Mouse (Mus musculus) limb, embryonic 10.5 days (tissue): Measurements from ENCODE around the gene Nol3. TPM values are rescaled to one million over a fixed set of nuclear protein-coding genes. Genes with fewer than 3 reads are reported as not detected.
"Not testable (repeated sequence)": the region's sequence is repeated elsewhere in the genome, so short reads cannot be mapped to it uniquely, and the experiment has no call there.

ENCODE experiments used
- DNase-seq: peaks from one replicate; pipeline ENCODE4 v3.0.0-alpha.2; 2017; ENCODE audit warnings: low spot score
- H3K27ac ChIP-seq: fragments of 300-500 bp; sonication (generic); 2 replicates; pipeline ENCODE4 v1.5.1; 2016; ENCODE audit warnings: mild to moderate bottlenecking
- H3K27me3 ChIP-seq: fragments of 300-500 bp; sonication (generic); 2 replicates; pipeline ENCODE4 v1.6.1; 2016; ENCODE audit warnings: low read depth, mild to moderate bottlenecking; ENCODE audit not compliant: poor library complexity, severe bottlenecking
- H3K36me3 ChIP-seq: fragments of 300-500 bp; sonication (generic); 2 replicates; pipeline ENCODE4 v1.6.1; 2016; ENCODE audit warnings: mild to moderate bottlenecking, moderate library complexity
- H3K4me1 ChIP-seq: fragments of 300-500 bp; sonication (generic); 2 replicates; pipeline ENCODE4 v1.6.1; 2016
- H3K4me3 ChIP-seq: fragments of 300-500 bp; sonication (generic); 2 replicates; pipeline ENCODE4 v1.5.1; 2016; ENCODE audit warnings: mild to moderate bottlenecking, moderate library complexity
- H3K9me3 ChIP-seq: fragments of 300-500 bp; sonication (generic); replicated peaks from 2 replicates; pipeline ENCODE4 v1.6.1; 2016; ENCODE audit warnings: mild to moderate bottlenecking
- WGBS: fragments of 180-500 bp; shearing (Covaris S2); methylation state at CpG from one replicate; pipeline ENCODE4 v1.1.7; 2016; 5-methylcytosine and 5-hydroxymethylcytosine counted together
- polyA plus RNA-seq: library from polyadenylated mRNA; unstranded; fragments of >200 nt; fragmentation: Nextera tagmentation; extraction: Ambion mirVana; gene quantifications from 2 replicates; pipeline ENCODE4 v1.2.1, GENCODE M21; 2016

The Nol3 gene
- 0.40 and 0.45 TPM in 2 replicates for polyA plus RNA-seq

- H3K4me3 ChIP-seq: peak within 1 kb of the TSS; percentile 53
- H3K4me1 ChIP-seq: peaks cover 23% of the 10 kb centered on the region
- no peaks in the 10 kb centered on the region for H3K9me3 ChIP-seq
- peaks cover 8% of the 10 kb centered on the region; the same call in 1 of the 2 replicates for H3K36me3 ChIP-seq
- WGBS: 10% methylated on average over 10 of the region's 10 CpGs
- H3K27me3 ChIP-seq: peaks cover 100% of the 10 kb centered on the region
- peak within 1 kb of the TSS; percentile 10; the same call in 1 of the 2 replicates for H3K27ac ChIP-seq
- no peak for DNase-seq
These were observed at the start of gene Nol3 for GRCm38 (mm10) chr8:105275840-105276239. Gene Nol3 (plus strand): TSS chr8:105276140.

GRCm38 (mm10) chr8:105231503-105232320, 44.2 kb upstream of the Nol3 start:
- Histone ChIP-seq H3K9me3 (no peaks in the 10 kb centered on the region), H3K36me3 (peaks cover 35% of the 10 kb centered on the region), H3K4me3 (no peak overlapping the region), H3K27me3 (no peaks in the 10 kb centered on the region), H3K4me1 (no peaks in the 10 kb centered on the region), H3K27ac (no peak overlapping the region)
- no peak for DNase-seq
- WGBS: 89% methylated on average over 12 of the region's 12 CpGs

- not testable (repeated sequence) for H3K9me3 ChIP-seq, DNase-seq, H3K27ac ChIP-seq, H3K4me1 ChIP-seq, H3K27me3 ChIP-seq, H3K4me3 ChIP-seq
- H3K36me3 ChIP-seq: peaks cover 37% of the 10 kb centered on the region
- 94% methylated on average over 4 of the region's 4 CpGs for WGBS
These were observed 43.6 kb upstream of the Nol3 start for GRCm38 (mm10) chr8:105232321-105232693.

- DNase-seq: no peak
- Histone ChIP-seq H3K9me3 (no peaks in the 10 kb centered on the region), H3K27me3 (no peaks in the 10 kb centered on the region), H3K4me1 (no peaks in the 10 kb centered on the region), H3K36me3 (peaks cover 39% of the 10 kb centered on the region), H3K27ac (no peak overlapping the region), H3K4me3 (no peak overlapping the region)
- WGBS: 50% methylated on average over 1 of the region's 1 CpGs
These were observed 42.6 kb upstream of the Nol3 start for GRCm38 (mm10) chr8:105233126-105233935.

GRCm38 (mm10) chr8:105235206-105235605, 40.7 kb upstream of the Nol3 start:
- no peak overlapping the region for H3K4me3 ChIP-seq
- H3K27ac ChIP-seq: no peak overlapping the region
- no peaks in the 10 kb centered on the region for H3K9me3 ChIP-seq
- peaks cover 58% of the 10 kb centered on the region for H3K36me3 ChIP-seq
- H3K4me1 ChIP-seq: no peaks in the 10 kb centered on the region
- 79% methylated on average over 1 of the region's 1 CpGs for WGBS
- no peaks in the 10 kb centered on the region for H3K27me3 ChIP-seq
- no peak for DNase-seq

GRCm38 (mm10) chr8:105237442-105238142, 38.3 kb upstream of the Nol3 start:
- Histone ChIP-seq H3K4me3 (no peak overlapping the region), H3K27me3 (no peaks in the 10 kb centered on the region), H3K27ac (no peak overlapping the region), H3K36me3 (peaks cover 73% of the 10 kb centered on the region), H3K9me3 (no peaks in the 10 kb centered on the region), H3K4me1 (no peaks in the 10 kb centered on the region)
- WGBS: 94% methylated on average over 14 of the region's 14 CpGs
- DNase-seq: no peak

GRCm38 (mm10) chr8:105241016-105241415, 34.9 kb upstream of the Nol3 start:
- Histone ChIP-seq H3K4me1 (no peaks in the 10 kb centered on the region), H3K4me3 (no peak overlapping the region), H3K36me3 (peaks cover 66% of the 10 kb centered on the region), H3K27ac (no peak overlapping the region), H3K27me3 (no peaks in the 10 kb centered on the region), H3K9me3 (no peaks in the 10 kb centered on the region)
- WGBS: 98% methylated on average over 7 of the region's 7 CpGs
- DNase-seq: no peak

GRCm38 (mm10) chr8:105251954-105252353, 24.0 kb upstream of the Nol3 start:
- peaks cover 21% of the 10 kb centered on the region for H3K27me3 ChIP-seq
- no peak for DNase-seq
- peaks cover 68% of the 10 kb centered on the region for H3K36me3 ChIP-seq
- WGBS: 91% methylated on average over 6 of the region's 6 CpGs
- no peaks in the 10 kb centered on the region for H3K9me3 ChIP-seq
- H3K27ac ChIP-seq: no peak overlapping the region
- peaks cover 25% of the 10 kb centered on the region for H3K4me1 ChIP-seq
- H3K4me3 ChIP-seq: no peak overlapping the region

GRCm38 (mm10) chr8:105252680-105253537, 23.0 kb upstream of the Nol3 start:
- 86% methylated on average over 10 of the region's 10 CpGs for WGBS
- Histone ChIP-seq H3K9me3 (no peaks in the 10 kb centered on the region), H3K36me3 (peaks cover 59% of the 10 kb centered on the region), H3K27ac (no peak overlapping the region), H3K27me3 (peaks cover 31% of the 10 kb centered on the region), H3K4me1 (peaks cover 25% of the 10 kb centered on the region), H3K4me3 (no peak overlapping the region)
- DNase-seq: no peak

- peak overlapping the region; percentile 63 for H3K4me3 ChIP-seq
- peak; percentile 38 for DNase-seq
- peaks cover 50% of the 10 kb centered on the region for H3K36me3 ChIP-seq
- H3K27me3 ChIP-seq: peaks cover 39% of the 10 kb centered on the region
- H3K4me1 ChIP-seq: peaks cover 28% of the 10 kb centered on the region
- no peaks in the 10 kb centered on the region for H3K9me3 ChIP-seq
- H3K27ac ChIP-seq: 0 out of 2 replicates have a peak overlapping the region, but pooled peaks have one; percentile 85
- 40% methylated on average over 20 of the region's 20 CpGs for WGBS
These were observed 22.2 kb upstream of the Nol3 start for GRCm38 (mm10) chr8:105253766-105254151.

GRCm38 (mm10) chr8:105254152-105254965, 21.6 kb upstream of the Nol3 start:
- H3K9me3 ChIP-seq: no peaks in the 10 kb centered on the region
- peaks cover 44% of the 10 kb centered on the region for H3K36me3 ChIP-seq
- peak; percentile 92 for DNase-seq
- H3K4me3 ChIP-seq: peak overlapping the region; percentile 63
- H3K4me1 ChIP-seq: peaks cover 34% of the 10 kb centered on the region
- H3K27me3 ChIP-seq: peaks cover 45% of the 10 kb centered on the region
- H3K27ac ChIP-seq: peak overlapping the region; percentile 85
- under 1% methylated on average over 74 of the region's 74 CpGs for WGBS
